Mouse (Mus musculus) liver, postnatal 0 days (tissue): ENCODE data around the gene C2cd3.

ENCODE experiments used
- CTCF ChIP-seq: sonication (generic); IDR thresholded peaks from 2 replicates; pipeline ENCODE4 v1.5.1; 2016; ENCODE audit warnings: antibody characterized with exemption, low read depth
- EP300 ChIP-seq: IDR thresholded peaks from 2 replicates; pipeline ENCODE4 v1.6.1; 2016; ENCODE audit warnings: antibody characterized with exemption, low read depth, mild to moderate bottlenecking

DNA sequence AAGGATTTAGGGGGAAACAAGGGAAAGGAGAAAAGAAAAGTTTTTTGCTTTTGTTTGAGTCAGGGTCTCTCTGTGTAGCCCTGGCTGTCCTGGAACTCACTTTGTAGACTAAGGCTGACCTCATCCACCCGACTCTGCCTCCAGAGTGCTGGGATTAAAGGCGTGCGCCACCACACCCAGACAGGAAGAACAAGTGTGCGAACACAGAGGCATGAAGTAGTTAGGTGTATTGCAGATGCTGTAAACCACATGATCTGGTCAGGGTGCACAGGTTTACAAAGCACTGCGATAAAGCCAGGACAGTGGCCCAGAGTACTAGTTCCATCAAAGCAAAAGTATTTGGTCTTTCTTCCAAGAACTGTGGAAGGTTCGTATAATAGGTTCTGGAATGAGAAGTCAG lies 61.3 kb downstream of the C2cd3 start:
- TF ChIP-seq CTCF (no peak), EP300 (no peak)
